Mouse (Mus musculus) lung, adult 2 months (tissue): ENCODE measurements around the gene Phf12.

Source experiments
- CTCF ChIP-seq: fragments of 200-500 bp; IDR thresholded peaks from 2 replicates; pipeline ENCODE4 v1.5.1; 2011; ENCODE audit warnings: mild to moderate bottlenecking, low read length, control low read depth; ENCODE audit not compliant: insufficient read depth
- POLR2A ChIP-seq: fragments of 200-500 bp; IDR thresholded peaks from 2 replicates; pipeline ENCODE4 v1.6.1; 2011; ENCODE audit warnings: low read depth, mild to moderate bottlenecking, control low read depth, low read length, borderline replicate concordance; ENCODE audit errors: extremely low read depth

DNA sequence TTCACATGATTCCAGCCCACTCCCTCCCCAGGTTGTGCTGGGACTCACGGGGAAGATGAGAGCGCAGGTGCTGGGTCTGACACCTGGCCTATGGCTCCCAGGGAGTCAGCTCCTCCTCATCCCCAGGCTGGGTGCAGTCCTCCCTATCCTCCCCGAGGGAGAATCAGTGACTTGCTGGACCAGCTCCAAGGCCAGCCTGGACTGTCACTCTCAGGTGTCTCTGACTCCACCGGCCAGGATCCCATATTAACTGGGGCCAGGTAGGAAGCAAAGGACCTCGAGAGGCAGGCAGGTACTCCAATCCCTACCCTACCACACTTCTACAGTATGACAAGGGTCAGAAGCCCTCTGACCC, 16.5 kb upstream of the Phf12 start:
- no peak for TF ChIP-seq POLR2A
- no peak for TF ChIP-seq CTCF
